In genomic region chr16:45723172-45723901, GRCm38 (mm10) we compare ENCODE assay signal across 9 mouse cellular contexts. TPM values are rescaled to one million over a fixed set of nuclear protein-coding genes. Genes with fewer than 3 reads are reported as not detected.
DNase-seq lines count a peak whose midpoint lies in the region; ATAC-seq and TF ChIP-seq lines count a peak whose summit lies in the region.
"Had no signal": no experiment of that assay in that cellular context is flagged by ENCODE, and none has a peak within 500 bp of the region (broad histone marks: within the 10 kb centered on the region; RNA-seq: fewer than 3 reads in every experiment).

No protein-coding gene starts in this region.

- peak overlapping the region; percentile 47 for H3K4me3 ChIP-seq in heart, postnatal 0 days (ENCODE audit: low read depth, low read length)
- peak overlapping the region; percentile 48 for H3K4me3 ChIP-seq in forebrain, embryonic 14.5 days (ENCODE audit: low read depth, low read length)
- H3K4me3 ChIP-seq in midbrain, embryonic 10.5 days = peak overlapping the region; percentile 73

- H3K27ac ChIP-seq in heart, postnatal 0 days (ENCODE audit: low read depth) = no peak overlapping the region
- peak overlapping the region; percentile 92 for H3K27ac ChIP-seq in forebrain, embryonic 14.5 days (ENCODE audit: low read depth, low read length)
- peak overlapping the region; percentile 94 for H3K27ac ChIP-seq in midbrain, embryonic 10.5 days (replicated peaks)

- WGBS in heart, postnatal 0 days = 74% methylated on average over 6 of the region's 6 CpGs
- WGBS in forebrain, embryonic 14.5 days = 32% methylated on average over 6 of the region's 6 CpGs
- WGBS in midbrain, embryonic 10.5 days = 48% methylated on average over 6 of the region's 6 CpGs

- no peak for TF ChIP-seq EP300 in heart, postnatal 0 days (IDR thresholded peaks at IDR 0.05; ENCODE audit: low read depth)

- no peaks in the 10 kb centered on the region for H3K36me3 ChIP-seq in heart, postnatal 0 days (replicated peaks; ENCODE audit: control insufficient read depth, insufficient read depth, low read length)
- peaks cover 33% of the 10 kb centered on the region for H3K36me3 ChIP-seq in forebrain, embryonic 14.5 days (ENCODE audit: control insufficient read depth, insufficient read depth, low read length)
- H3K36me3 ChIP-seq in midbrain, embryonic 10.5 days = peaks cover 49% of the 10 kb centered on the region

- DNase-seq in heart, postnatal 0 days (ENCODE audit: low spot score) = no peak
- no peak for DNase-seq in heart, postnatal 4 days
- DNase-seq in cerebellum, adult 11 months = peak; percentile 32
- peak; percentile 61 for DNase-seq in forebrain, embryonic 14.5 days (ENCODE audit: low spot score)
- DNase-seq in midbrain, embryonic 10.5 days (ENCODE audit: low spot score) = no peak
- DNase-seq in ovary, adult 18-20 months (ENCODE audit: low spot score) = no peak
- no peak for DNase-seq in adrenal gland, postnatal 14 days
- DNase-seq in Muller cell, postnatal 12 days (ENCODE audit: inconsistent ontology term) = no peak

- 0 out of 2 replicates have a peak, but pooled peaks cover 7% of the 10 kb centered on the region for H3K4me1 ChIP-seq in heart, postnatal 0 days (ENCODE audit: control insufficient read depth, insufficient read depth)
- peaks cover 22% of the 10 kb centered on the region; the same call in 1 of the 2 replicates for H3K4me1 ChIP-seq in forebrain, embryonic 14.5 days (ENCODE audit: control insufficient read depth, insufficient read depth, low read length)
- H3K4me1 ChIP-seq in midbrain, embryonic 10.5 days = peaks cover 62% of the 10 kb centered on the region

- no peak overlapping the region for H3K9ac ChIP-seq in heart, postnatal 0 days (replicated peaks; ENCODE audit: low read depth, low read length)
- H3K9ac ChIP-seq in forebrain, embryonic 14.5 days (ENCODE audit: low read length) = peak overlapping the region; percentile 82

- no peaks in the 10 kb centered on the region for H3K9me3 ChIP-seq in heart, postnatal 0 days (replicated peaks; ENCODE audit: control insufficient read depth, low read length)
- H3K9me3 ChIP-seq in forebrain, embryonic 14.5 days (replicated peaks; ENCODE audit: control insufficient read depth, low read length) = no peaks in the 10 kb centered on the region
- no peaks in the 10 kb centered on the region for H3K9me3 ChIP-seq in midbrain, embryonic 10.5 days (replicated peaks)
- H3K9me3 ChIP-seq: G1E had no signal

- ATAC-seq in heart, postnatal 0 days (ENCODE audit: insufficient read depth, low read depth) = no peak
- peak; percentile 45 for ATAC-seq in forebrain, embryonic 14.5 days

- TF ChIP-seq CTCF in heart, postnatal 0 days (IDR thresholded peaks at IDR 0.05; ENCODE audit: low read depth) = no peak

- H3K27me3 ChIP-seq in heart, postnatal 0 days (ENCODE audit: control insufficient read depth, insufficient read depth, low read length) = no peaks in the 10 kb centered on the region
- H3K27me3 ChIP-seq in forebrain, embryonic 14.5 days (replicated peaks; ENCODE audit: control insufficient read depth, insufficient read depth, low read length) = no peaks in the 10 kb centered on the region
- H3K27me3 ChIP-seq in midbrain, embryonic 10.5 days (ENCODE audit: low read depth, poor library complexity, severe bottlenecking) = no peaks in the 10 kb centered on the region

- H3K4me2 ChIP-seq in heart, postnatal 0 days (ENCODE audit: low read depth, low read length) = peak overlapping the region; percentile 90; the same call in 1 of the 2 replicates
- peak overlapping the region; percentile 56 for H3K4me2 ChIP-seq in forebrain, embryonic 14.5 days (ENCODE audit: low read length)

RNA-seq across cellular contexts. Expression of gene Tagln3, which starts 1.1 kb away (rescaled TPM):
- total RNA-seq in heart, postnatal 0 days (2014; rRNA removed; ENCODE audit: low replicate concordance) = 1.3 TPM in 1 of 2 replicates, not detected in the other
- 0.57 and 0.82 TPM in 2 replicates for polyA plus RNA-seq in heart, postnatal 0 days (2015; fragmentation: Nextera tagmentation; extraction: Ambion mirVana)
- total RNA-seq in heart, postnatal 4 days (2021) = under 1 TPM; 0.43 to 0.57 TPM
- 538 and 598 TPM in 2 replicates for polyA plus RNA-seq in forebrain, embryonic 14.5 days (2014; fragmentation: Nextera tagmentation; extraction: Ambion mirVana)
- polyA plus RNA-seq in midbrain, embryonic 10.5 days (2016; fragmentation: Nextera tagmentation; extraction: Ambion mirVana) = 145 and 248 TPM in 2 replicates
- 4.1 and 7.3 TPM in 2 replicates for total RNA-seq in adrenal gland, postnatal 14 days (2021)
- total RNA-seq: G1E had no signal
- polyA plus RNA-seq: G1E had no signal

RNA-seq across cellular contexts. Expression of gene Abhd10, which starts 19.4 kb away (rescaled TPM):
- 8.7 and 10.4 TPM in 2 replicates for total RNA-seq in heart, postnatal 0 days (2014; rRNA removed; ENCODE audit: low replicate concordance)
- 30.8 and 32.8 TPM in 2 replicates for polyA plus RNA-seq in heart, postnatal 0 days (2015; fragmentation: Nextera tagmentation; extraction: Ambion mirVana)
- 10 to 100 TPM; 23.1 to 26.9 TPM for total RNA-seq in heart, postnatal 4 days (2021)
- polyA plus RNA-seq in forebrain, embryonic 14.5 days (2014; fragmentation: Nextera tagmentation; extraction: Ambion mirVana) = 38.4 and 41.2 TPM in 2 replicates
- 46.9 and 50.1 TPM in 2 replicates for polyA plus RNA-seq in midbrain, embryonic 10.5 days (2016; fragmentation: Nextera tagmentation; extraction: Ambion mirVana)
- 25.0 and 25.9 TPM in 2 replicates for total RNA-seq in adrenal gland, postnatal 14 days (2021)

RNA-seq across cellular contexts. Expression of gene Tmprss7, which starts 29.9 kb away (rescaled TPM):
- total RNA-seq in heart, postnatal 0 days (2014; rRNA removed; ENCODE audit: low replicate concordance) = not detected in 2 replicates
- polyA plus RNA-seq in heart, postnatal 0 days (2015; fragmentation: Nextera tagmentation; extraction: Ambion mirVana) = not detected in 2 replicates
- not detected for total RNA-seq in heart, postnatal 4 days (2021)
- 0.41 and 0.73 TPM in 2 replicates for polyA plus RNA-seq in forebrain, embryonic 14.5 days (2014; fragmentation: Nextera tagmentation; extraction: Ambion mirVana)
- 0.29 and 0.31 TPM in 2 replicates for polyA plus RNA-seq in midbrain, embryonic 10.5 days (2016; fragmentation: Nextera tagmentation; extraction: Ambion mirVana)
- total RNA-seq in adrenal gland, postnatal 14 days (2021) = 0.19 and 1.2 TPM in 2 replicates
- polyA plus RNA-seq: G1E had no signal

Comparison
In these comparisons a context has a peak if more than half of its experiments do, and no peak if none do; other contexts are left out.
1. DNase-seq: peak in cerebellum, adult 11 months (single experiment) and forebrain, embryonic 14.5 days (single experiment); none in heart, postnatal 0 days (single experiment), heart, postnatal 4 days (single experiment), midbrain, embryonic 10.5 days (single experiment), ovary, adult 18-20 months (single experiment), adrenal gland, postnatal 14 days (single experiment) and Muller cell, postnatal 12 days (single experiment).
2. Peak in every context shown above with its lines, with median percentiles within 50 percentile points of each other: H3K4me3 ChIP-seq.